Mouse (Mus musculus): ENCODE data around the gene Map3k11. TPM values are rescaled to one million over a fixed set of nuclear protein-coding genes. Genes with fewer than 3 reads are reported as not detected.

The Map3k11 gene
- polyA plus RNA-seq, 1 experiment from 2014 or later: 17.4 TPM

GRCm38 (mm10) chr19:5648401-5649297, 39.9 kb upstream of the Map3k11 start:
- DNase-seq (ENCODE audit: low spot score) (peak; percentile 84), ATAC-seq (ENCODE audit: insufficient number of reproducible peaks, low FRiP score, low TSS enrichment, low read depth) (peak; percentile 81)
- 14% methylated on average over 26 of the region's 26 CpGs for WGBS
- peak overlapping the region; percentile 18; the same call in 1 of the 2 replicates for H3K4me3 ChIP-seq (ENCODE audit: low read depth, low read length)
- H3K9ac ChIP-seq (ENCODE audit: low read length): peak overlapping the region; percentile 5
- H3K4me1 ChIP-seq (ENCODE audit: control insufficient read depth, insufficient read depth, low read length): peaks cover 7% of the 10 kb centered on the region; the same call in 1 of the 2 replicates
- H3K36me3 ChIP-seq (ENCODE audit: control insufficient read depth, insufficient read depth, low read length): peaks cover 19% of the 10 kb centered on the region
- H3K4me2 ChIP-seq (ENCODE audit: low read depth, severe bottlenecking): peak overlapping the region; percentile 47
- no peaks in the 10 kb centered on the region for H3K27me3 ChIP-seq (ENCODE audit: control insufficient read depth, insufficient read depth, low read length)
- peak overlapping the region; percentile 23 for H3K27ac ChIP-seq (replicated peaks; ENCODE audit: low read depth, low read length)
- H3K9me3 ChIP-seq (ENCODE audit: control insufficient read depth, low read length): no peaks in the 10 kb centered on the region

GRCm38 (mm10) chr19:5649298-5649741, 39.2 kb upstream of the Map3k11 start:
- ATAC-seq (ENCODE audit: insufficient number of reproducible peaks, low FRiP score, low TSS enrichment, low read depth): no peak
- no peaks in the 10 kb centered on the region for H3K9me3 ChIP-seq (ENCODE audit: control insufficient read depth, low read length)
- peak overlapping the region; percentile 47; the same call in 1 of the 2 replicates for H3K4me2 ChIP-seq (ENCODE audit: low read depth, severe bottlenecking)
- no peak for DNase-seq (ENCODE audit: low spot score)
- 0 out of 2 replicates have a peak overlapping the region, but pooled peaks have one; percentile 19 for H3K9ac ChIP-seq (ENCODE audit: low read length)
- no peaks in the 10 kb centered on the region for H3K27me3 ChIP-seq (ENCODE audit: control insufficient read depth, insufficient read depth, low read length)
- H3K4me3 ChIP-seq (ENCODE audit: low read depth, low read length): no peak overlapping the region
- peaks cover 13% of the 10 kb centered on the region for H3K4me1 ChIP-seq (ENCODE audit: control insufficient read depth, insufficient read depth, low read length)
- 74% methylated on average over 6 of the region's 6 CpGs for WGBS
- peaks cover 19% of the 10 kb centered on the region for H3K36me3 ChIP-seq (ENCODE audit: control insufficient read depth, insufficient read depth, low read length)
- 0 out of 2 replicates have a peak overlapping the region, but pooled peaks have one; percentile 23 for H3K27ac ChIP-seq (replicated peaks; ENCODE audit: low read depth, low read length)

GRCm38 (mm10) chr19:5651502-5652274, 36.9 kb upstream of the Map3k11 start:
- H3K4me3 ChIP-seq (ENCODE audit: low read depth, low read length): no peak overlapping the region
- peaks cover 28% of the 10 kb centered on the region for H3K4me1 ChIP-seq (ENCODE audit: control insufficient read depth, insufficient read depth, low read length)
- ATAC-seq (ENCODE audit: insufficient number of reproducible peaks, low FRiP score, low TSS enrichment, low read depth) (no peak), DNase-seq (ENCODE audit: low spot score) (no peak)
- no peaks in the 10 kb centered on the region for H3K27me3 ChIP-seq (ENCODE audit: control insufficient read depth, insufficient read depth, low read length)
- peaks cover 11% of the 10 kb centered on the region for H3K36me3 ChIP-seq (ENCODE audit: control insufficient read depth, insufficient read depth, low read length)
- H3K27ac ChIP-seq (replicated peaks; ENCODE audit: low read depth, low read length): no peak overlapping the region
- H3K4me2 ChIP-seq (ENCODE audit: low read depth, severe bottlenecking): no peak overlapping the region
- H3K9ac ChIP-seq (ENCODE audit: low read length): no peak overlapping the region
- no peaks in the 10 kb centered on the region for H3K9me3 ChIP-seq (ENCODE audit: control insufficient read depth, low read length)
- 60% methylated on average over 13 of the region's 13 CpGs for WGBS

- Histone ChIP-seq H3K36me3 (ENCODE audit: control insufficient read depth, insufficient read depth, low read length) (peaks cover 8% of the 10 kb centered on the region; the same call in 1 of the 2 replicates), H3K4me2 (ENCODE audit: low read depth, severe bottlenecking) (no peak overlapping the region), H3K4me1 (ENCODE audit: control insufficient read depth, insufficient read depth, low read length) (peaks cover 28% of the 10 kb centered on the region), H3K4me3 (ENCODE audit: low read depth, low read length) (no peak overlapping the region), H3K27ac (replicated peaks; ENCODE audit: low read depth, low read length) (no peak overlapping the region), H3K27me3 (ENCODE audit: control insufficient read depth, insufficient read depth, low read length) (no peaks in the 10 kb centered on the region), H3K9me3 (ENCODE audit: control insufficient read depth, low read length) (no peaks in the 10 kb centered on the region), H3K9ac (ENCODE audit: low read length) (no peak overlapping the region)
- DNase-seq (ENCODE audit: low spot score): no peak
- ATAC-seq (ENCODE audit: insufficient number of reproducible peaks, low FRiP score, low TSS enrichment, low read depth): no peak
- 79% methylated on average over 6 of the region's 6 CpGs for WGBS
These were observed 36.0 kb upstream of the Map3k11 start for GRCm38 (mm10) chr19:5652570-5652969.

GRCm38 (mm10) chr19:5653969-5654719, 34.4 kb upstream of the Map3k11 start:
- peak; percentile 81 for DNase-seq (ENCODE audit: low spot score)
- Histone ChIP-seq H3K27me3 (ENCODE audit: control insufficient read depth, insufficient read depth, low read length) (no peaks in the 10 kb centered on the region), H3K9me3 (ENCODE audit: control insufficient read depth, low read length) (no peaks in the 10 kb centered on the region), H3K9ac (ENCODE audit: low read length) (peak overlapping the region; percentile 49), H3K4me2 (ENCODE audit: low read depth, severe bottlenecking) (peak overlapping the region; percentile 85), H3K27ac (replicated peaks; ENCODE audit: low read depth, low read length) (no peak overlapping the region), H3K4me1 (ENCODE audit: control insufficient read depth, insufficient read depth, low read length) (peaks cover 22% of the 10 kb centered on the region), H3K4me3 (ENCODE audit: low read depth, low read length) (peak overlapping the region; percentile 37), H3K36me3 (ENCODE audit: control insufficient read depth, insufficient read depth, low read length) (peaks cover 10% of the 10 kb centered on the region; the same call in 1 of the 2 replicates)
- 4% methylated on average over 62 of the region's 62 CpGs for WGBS
- 0 out of 2 replicates have a peak, but pooled peaks have one; percentile 44 for ATAC-seq (ENCODE audit: insufficient number of reproducible peaks, low FRiP score, low TSS enrichment, low read depth)

GRCm38 (mm10) chr19:5654720-5655298, 33.7 kb upstream of the Map3k11 start:
- Histone ChIP-seq H3K4me1 (ENCODE audit: control insufficient read depth, insufficient read depth, low read length) (peaks cover 22% of the 10 kb centered on the region), H3K4me2 (ENCODE audit: low read depth, severe bottlenecking) (peak overlapping the region; percentile 85), H3K9ac (ENCODE audit: low read length) (peak overlapping the region; percentile 49; the same call in 1 of the 2 replicates), H3K27ac (replicated peaks; ENCODE audit: low read depth, low read length) (no peak overlapping the region), H3K9me3 (ENCODE audit: control insufficient read depth, low read length) (no peaks in the 10 kb centered on the region), H3K27me3 (ENCODE audit: control insufficient read depth, insufficient read depth, low read length) (no peaks in the 10 kb centered on the region), H3K4me3 (ENCODE audit: low read depth, low read length) (peak overlapping the region; percentile 37), H3K36me3 (ENCODE audit: control insufficient read depth, insufficient read depth, low read length) (peaks cover 11% of the 10 kb centered on the region; the same call in 1 of the 2 replicates)
- DNase-seq (ENCODE audit: low spot score) (peak; percentile 47), ATAC-seq (ENCODE audit: insufficient number of reproducible peaks, low FRiP score, low TSS enrichment, low read depth) (no peak)
- 8% methylated on average over 43 of the region's 43 CpGs for WGBS

GRCm38 (mm10) chr19:5660942-5661751, 27.4 kb upstream of the Map3k11 start:
- Histone ChIP-seq H3K36me3 (ENCODE audit: control insufficient read depth, insufficient read depth, low read length) (peaks cover 15% of the 10 kb centered on the region; the same call in 1 of the 2 replicates), H3K27me3 (ENCODE audit: control insufficient read depth, insufficient read depth, low read length) (no peaks in the 10 kb centered on the region), H3K4me1 (ENCODE audit: control insufficient read depth, insufficient read depth, low read length) (peaks cover 18% of the 10 kb centered on the region), H3K9me3 (ENCODE audit: control insufficient read depth, low read length) (no peaks in the 10 kb centered on the region), H3K27ac (replicated peaks; ENCODE audit: low read depth, low read length) (no peak overlapping the region), H3K9ac (ENCODE audit: low read length) (peak overlapping the region; percentile 28), H3K4me2 (ENCODE audit: low read depth, severe bottlenecking) (peak overlapping the region; percentile 21; the same call in 1 of the 2 replicates), H3K4me3 (ENCODE audit: low read depth, low read length) (no peak overlapping the region)
- ATAC-seq (ENCODE audit: insufficient number of reproducible peaks, low FRiP score, low TSS enrichment, low read depth) (no peak), DNase-seq (ENCODE audit: low spot score) (no peak)
- WGBS: 84% methylated on average over 16 of the region's 16 CpGs
